Mouse (Mus musculus): ENCODE measurements around the gene Tomm70a. TPM values are rescaled to one million over a fixed set of nuclear protein-coding genes. Genes with fewer than 3 reads are reported as not detected.
A peak's percentile ranks its signal among the peaks of the same experiment; 100 is the strongest.

Tomm70a gene
- polyA plus RNA-seq, 1 experiment from 2014 or later: 85.7 TPM

DNA sequence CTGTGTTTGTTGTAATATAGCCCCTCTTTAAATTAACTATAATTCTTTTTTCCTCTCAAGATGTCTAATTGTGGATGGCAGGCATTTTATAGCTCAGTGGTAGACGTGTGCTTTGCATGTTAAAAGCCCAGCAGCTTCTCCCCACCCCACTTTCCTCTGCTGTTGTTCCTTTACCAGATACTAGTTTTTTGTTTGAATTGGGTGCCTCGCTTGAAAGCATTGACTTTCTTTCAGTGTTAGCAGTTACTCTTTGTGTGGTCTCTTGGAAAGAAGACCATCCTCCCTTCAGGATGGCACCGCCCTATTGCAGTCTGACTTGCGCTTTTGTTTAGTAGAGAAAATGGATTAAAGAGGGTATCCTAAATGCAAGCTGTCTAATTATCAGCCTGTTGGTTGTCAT lies 10.0 kb downstream of the Tomm70a start:
- no peak overlapping the region for H3K4me3 ChIP-seq (ENCODE audit: low read depth, low read length)
- WGBS: 20% methylated on average over 4 of the region's 4 CpGs
- no peak overlapping the region for H3K27ac ChIP-seq (ENCODE audit: low read depth, low read length)
- peak; percentile 36; the same call in 1 of the 2 replicates for ATAC-seq (ENCODE audit: low read depth)
- no peak overlapping the region for H3K9ac ChIP-seq (replicated peaks; ENCODE audit: low read depth, low read length)
- peaks cover 7% of the 10 kb centered on the region; the same call in 1 of the 2 replicates for H3K4me1 ChIP-seq (ENCODE audit: control insufficient read depth, insufficient read depth, low read length)
- no peaks in the 10 kb centered on the region for H3K9me3 ChIP-seq (ENCODE audit: control insufficient read depth, low read length)
- H3K36me3 ChIP-seq (ENCODE audit: control insufficient read depth, insufficient read depth, low read length): 0 out of 2 replicates have a peak, but pooled peaks cover 3% of the 10 kb centered on the region
- H3K4me2 ChIP-seq (ENCODE audit: low read depth, low read length): no peak overlapping the region
- no peaks in the 10 kb centered on the region for H3K27me3 ChIP-seq (ENCODE audit: control insufficient read depth, insufficient read depth, low read length)

DNA sequence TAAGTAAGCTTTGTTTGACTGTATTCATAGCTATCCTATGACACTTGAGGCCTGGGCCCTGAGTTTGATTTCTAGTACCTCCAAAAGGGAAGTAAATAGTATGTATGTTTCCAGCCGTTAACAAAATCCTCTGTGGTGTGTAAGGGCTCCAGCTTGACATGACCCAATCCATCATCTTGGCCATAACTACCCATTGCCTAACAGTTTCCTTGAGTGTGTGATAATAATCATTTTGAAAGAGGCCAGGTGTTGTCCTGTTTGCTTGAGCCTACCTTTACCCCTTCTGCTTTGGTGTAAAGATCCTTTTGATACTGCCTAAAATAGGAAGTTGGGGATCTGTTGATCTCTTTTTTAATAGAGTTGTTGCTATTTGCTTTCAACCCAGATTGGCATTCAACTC lies 10.8 kb downstream of the Tomm70a start:
- no peak overlapping the region for H3K4me3 ChIP-seq (ENCODE audit: low read depth, low read length)
- H3K27me3 ChIP-seq (ENCODE audit: control insufficient read depth, insufficient read depth, low read length): no peaks in the 10 kb centered on the region

DNA sequence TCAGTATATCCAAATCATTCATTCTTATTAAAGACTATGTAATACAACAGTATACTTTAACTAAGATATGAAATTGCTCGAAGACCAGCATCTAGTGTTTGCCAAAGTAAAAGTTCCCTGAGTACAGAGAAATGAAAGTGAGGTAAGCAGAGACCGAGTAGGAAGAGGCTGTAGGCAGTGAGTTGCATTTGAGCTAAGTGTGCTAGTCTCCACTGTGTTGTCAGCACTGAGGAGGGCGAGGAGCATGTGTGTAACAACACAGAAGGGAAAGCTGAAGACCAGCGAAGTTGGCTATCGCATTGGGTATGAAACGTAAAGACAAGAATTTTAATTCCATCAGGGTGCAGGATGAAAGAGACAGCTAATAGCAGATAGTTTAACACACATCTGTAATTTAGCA lies 12.1 kb downstream of the Tomm70a start:
- Histone ChIP-seq H3K4me1 (ENCODE audit: control insufficient read depth, insufficient read depth, low read length) (peaks cover 7% of the 10 kb centered on the region; the same call in 1 of the 2 replicates), H3K9me3 (ENCODE audit: control insufficient read depth, low read length) (no peaks in the 10 kb centered on the region), H3K9ac (replicated peaks; ENCODE audit: low read depth, low read length) (no peak overlapping the region), H3K4me3 (ENCODE audit: low read depth, low read length) (no peak overlapping the region), H3K36me3 (ENCODE audit: control insufficient read depth, insufficient read depth, low read length) (peaks cover 13% of the 10 kb centered on the region; the same call in 1 of the 2 replicates), H3K4me2 (ENCODE audit: low read depth, low read length) (no peak overlapping the region), H3K27ac (ENCODE audit: low read depth, low read length) (no peak overlapping the region), H3K27me3 (ENCODE audit: control insufficient read depth, insufficient read depth, low read length) (no peaks in the 10 kb centered on the region)
- no peak for ATAC-seq (ENCODE audit: low read depth)
- WGBS: 94% methylated on average over 6 of the region's 6 CpGs

More for the DNA sequence above, 10.8 kb downstream of the Tomm70a start:
- no peak overlapping the region for H3K9ac ChIP-seq (replicated peaks; ENCODE audit: low read depth, low read length)
- no peak for ATAC-seq (ENCODE audit: low read depth)
- no peak overlapping the region for H3K27ac ChIP-seq (ENCODE audit: low read depth, low read length)
- peaks cover 7% of the 10 kb centered on the region; the same call in 1 of the 2 replicates for H3K4me1 ChIP-seq (ENCODE audit: control insufficient read depth, insufficient read depth, low read length)
- peaks cover 9% of the 10 kb centered on the region; the same call in 1 of the 2 replicates for H3K36me3 ChIP-seq (ENCODE audit: control insufficient read depth, insufficient read depth, low read length)
- 68% methylated on average over 1 of the region's 1 CpGs for WGBS
- no peak overlapping the region for H3K4me2 ChIP-seq (ENCODE audit: low read depth, low read length)
- no peaks in the 10 kb centered on the region for H3K9me3 ChIP-seq (ENCODE audit: control insufficient read depth, low read length)

DNA sequence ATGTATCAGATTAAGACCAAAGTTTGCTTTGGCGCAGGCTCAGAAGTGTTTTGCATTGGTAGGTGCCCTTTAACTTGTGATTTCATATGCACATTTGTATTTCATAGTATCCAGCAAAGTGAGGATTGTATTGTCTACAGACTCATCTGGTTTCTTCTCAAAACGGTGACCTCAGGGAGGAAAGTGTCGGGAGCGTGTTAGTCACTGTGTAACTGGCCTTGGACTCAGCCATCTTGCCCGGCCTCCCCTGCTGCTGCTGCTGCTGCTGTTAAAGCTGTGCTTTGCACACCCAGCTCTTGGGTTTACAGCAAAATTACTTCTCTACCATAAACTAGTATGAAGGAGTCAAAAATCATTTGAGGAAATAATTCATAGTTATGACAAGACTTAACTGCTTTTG lies 23.2 kb downstream of the Tomm70a start:
- 93% methylated on average over 5 of the region's 5 CpGs for WGBS
- ATAC-seq (ENCODE audit: low read depth): no peak
- Histone ChIP-seq H3K9me3 (ENCODE audit: control insufficient read depth, low read length) (no peaks in the 10 kb centered on the region), H3K4me1 (ENCODE audit: control insufficient read depth, insufficient read depth, low read length) (no peaks in the 10 kb centered on the region), H3K27me3 (ENCODE audit: control insufficient read depth, insufficient read depth, low read length) (no peaks in the 10 kb centered on the region), H3K9ac (replicated peaks; ENCODE audit: low read depth, low read length) (no peak overlapping the region), H3K4me2 (ENCODE audit: low read depth, low read length) (no peak overlapping the region), H3K36me3 (ENCODE audit: control insufficient read depth, insufficient read depth, low read length) (peaks cover 30% of the 10 kb centered on the region), H3K4me3 (ENCODE audit: low read depth, low read length) (no peak overlapping the region), H3K27ac (ENCODE audit: low read depth, low read length) (no peak overlapping the region)

DNA sequence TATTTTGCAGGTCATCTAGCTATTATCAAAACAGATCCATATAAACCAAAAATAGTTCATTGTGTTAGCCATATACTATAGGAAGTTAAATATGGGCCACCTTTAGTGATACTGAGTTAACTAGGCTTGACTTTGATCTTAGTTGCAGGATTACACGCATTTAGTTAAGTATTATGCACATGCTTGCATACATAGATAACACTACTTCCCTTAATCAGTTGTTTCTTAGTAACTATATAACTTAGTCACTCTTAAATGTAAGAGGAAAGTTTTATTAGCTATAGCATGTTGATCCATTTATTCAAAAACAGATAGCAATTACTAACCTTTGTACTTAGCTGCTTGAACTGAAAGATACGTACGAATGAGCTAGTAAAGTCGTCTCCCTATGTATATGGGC lies 29.9 kb downstream of the Tomm70a start:
- peaks cover 33% of the 10 kb centered on the region for H3K36me3 ChIP-seq (ENCODE audit: control insufficient read depth, insufficient read depth, low read length)
- WGBS: 94% methylated on average over 4 of the region's 4 CpGs

DNA sequence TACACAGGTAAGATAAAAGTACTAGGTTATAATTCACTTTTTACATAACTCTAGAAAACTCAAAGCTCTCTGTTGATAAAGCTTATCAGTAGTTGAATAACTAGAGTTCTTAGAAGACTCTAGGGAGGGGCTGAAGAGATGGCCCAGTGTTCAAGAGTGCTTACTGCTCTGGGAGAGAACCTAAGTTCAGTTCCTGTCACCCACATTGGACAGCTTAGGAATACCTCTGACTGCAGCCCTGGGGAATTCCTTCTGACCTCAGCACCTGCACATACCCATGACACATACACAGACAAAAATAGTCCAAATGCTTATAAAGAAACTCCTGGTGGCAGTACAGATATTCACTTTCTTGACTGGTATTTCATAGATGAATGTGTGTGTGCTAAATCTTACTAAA lies 34.4 kb downstream of the Tomm70a start:
- Histone ChIP-seq H3K4me3 (ENCODE audit: low read depth, low read length) (no peak overlapping the region), H3K4me1 (ENCODE audit: control insufficient read depth, insufficient read depth, low read length) (no peaks in the 10 kb centered on the region), H3K36me3 (ENCODE audit: control insufficient read depth, insufficient read depth, low read length) (peaks cover 22% of the 10 kb centered on the region), H3K9ac (replicated peaks; ENCODE audit: low read depth, low read length) (no peak overlapping the region), H3K9me3 (ENCODE audit: control insufficient read depth, low read length) (no peaks in the 10 kb centered on the region), H3K27ac (ENCODE audit: low read depth, low read length) (no peak overlapping the region), H3K4me2 (ENCODE audit: low read depth, low read length) (no peak overlapping the region), H3K27me3 (ENCODE audit: control insufficient read depth, insufficient read depth, low read length) (no peaks in the 10 kb centered on the region)
- ATAC-seq (ENCODE audit: low read depth): no peak

More for the DNA sequence above, 29.9 kb downstream of the Tomm70a start:
- no peak overlapping the region for H3K4me3 ChIP-seq (ENCODE audit: low read depth, low read length)
- no peak for ATAC-seq (ENCODE audit: low read depth)
- no peak overlapping the region for H3K27ac ChIP-seq (ENCODE audit: low read depth, low read length)
- no peaks in the 10 kb centered on the region for H3K27me3 ChIP-seq (ENCODE audit: control insufficient read depth, insufficient read depth, low read length)
- H3K4me2 ChIP-seq (ENCODE audit: low read depth, low read length): no peak overlapping the region
- H3K9me3 ChIP-seq (ENCODE audit: control insufficient read depth, low read length): no peaks in the 10 kb centered on the region
- no peaks in the 10 kb centered on the region for H3K4me1 ChIP-seq (ENCODE audit: control insufficient read depth, insufficient read depth, low read length)
- no peak overlapping the region for H3K9ac ChIP-seq (replicated peaks; ENCODE audit: low read depth, low read length)

DNA sequence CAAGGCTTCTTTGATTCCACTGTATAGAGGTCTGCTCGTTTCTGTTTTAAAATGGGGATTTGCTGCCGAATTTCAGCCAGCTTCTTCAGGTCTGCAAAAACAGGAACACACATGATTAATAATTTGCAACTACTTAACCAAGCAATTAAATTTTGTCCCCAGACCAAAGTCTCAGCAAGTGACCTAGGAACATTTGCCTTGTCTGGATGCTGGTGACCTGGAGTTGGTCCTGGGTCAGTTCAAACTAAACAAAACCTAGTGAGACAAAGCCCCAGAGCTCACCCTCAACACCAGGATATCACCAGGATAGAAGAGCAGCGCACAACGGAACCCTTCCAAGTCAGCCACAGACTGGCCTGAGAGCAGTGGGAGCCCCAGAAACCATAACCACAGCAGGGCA lies 35.6 kb downstream of the Tomm70a start:
- no peak overlapping the region for H3K9ac ChIP-seq (replicated peaks; ENCODE audit: low read depth, low read length)
- no peak overlapping the region for H3K4me2 ChIP-seq (ENCODE audit: low read depth, low read length)
- H3K27ac ChIP-seq (ENCODE audit: low read depth, low read length): no peak overlapping the region
- peaks cover 27% of the 10 kb centered on the region for H3K36me3 ChIP-seq (ENCODE audit: control insufficient read depth, insufficient read depth, low read length)
- no peaks in the 10 kb centered on the region for H3K27me3 ChIP-seq (ENCODE audit: control insufficient read depth, insufficient read depth, low read length)
- ATAC-seq (ENCODE audit: low read depth): no peak
- H3K4me1 ChIP-seq (ENCODE audit: control insufficient read depth, insufficient read depth, low read length): no peaks in the 10 kb centered on the region
- H3K9me3 ChIP-seq (ENCODE audit: control insufficient read depth, low read length): no peaks in the 10 kb centered on the region
- 94% methylated on average over 4 of the region's 4 CpGs for WGBS
- H3K4me3 ChIP-seq (ENCODE audit: low read depth, low read length): no peak overlapping the region

DNA sequence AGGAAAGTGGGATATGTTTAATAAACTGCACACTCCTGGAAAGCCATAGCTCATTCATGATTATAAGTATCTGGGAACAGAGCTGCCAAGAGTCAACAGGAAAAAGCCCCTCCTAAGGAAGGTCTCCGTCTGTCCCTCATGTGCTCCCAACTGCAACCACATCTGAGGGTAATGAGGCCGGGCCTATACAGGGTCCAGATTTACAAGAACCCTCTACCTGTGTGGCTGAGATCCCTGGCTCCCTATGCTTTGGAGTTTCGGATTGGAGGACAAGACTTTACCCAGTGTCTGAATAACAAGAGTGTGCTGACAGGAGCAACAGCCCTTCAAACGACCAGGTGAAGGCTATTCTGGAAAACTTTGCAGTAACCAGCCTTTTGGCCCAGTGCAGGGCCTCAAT lies 36.2 kb downstream of the Tomm70a start:
- H3K36me3 ChIP-seq (ENCODE audit: control insufficient read depth, insufficient read depth, low read length): peaks cover 27% of the 10 kb centered on the region
- H3K4me3 ChIP-seq (ENCODE audit: low read depth, low read length): no peak overlapping the region
- H3K9me3 ChIP-seq (ENCODE audit: control insufficient read depth, low read length): no peaks in the 10 kb centered on the region
- no peak overlapping the region for H3K9ac ChIP-seq (replicated peaks; ENCODE audit: low read depth, low read length)
- H3K4me2 ChIP-seq (ENCODE audit: low read depth, low read length): no peak overlapping the region
- no peaks in the 10 kb centered on the region for H3K4me1 ChIP-seq (ENCODE audit: control insufficient read depth, insufficient read depth, low read length)
- ATAC-seq (ENCODE audit: low read depth): no peak
- WGBS: 89% methylated on average over 4 of the region's 4 CpGs
- no peaks in the 10 kb centered on the region for H3K27me3 ChIP-seq (ENCODE audit: control insufficient read depth, insufficient read depth, low read length)
- no peak overlapping the region for H3K27ac ChIP-seq (ENCODE audit: low read depth, low read length)

DNA sequence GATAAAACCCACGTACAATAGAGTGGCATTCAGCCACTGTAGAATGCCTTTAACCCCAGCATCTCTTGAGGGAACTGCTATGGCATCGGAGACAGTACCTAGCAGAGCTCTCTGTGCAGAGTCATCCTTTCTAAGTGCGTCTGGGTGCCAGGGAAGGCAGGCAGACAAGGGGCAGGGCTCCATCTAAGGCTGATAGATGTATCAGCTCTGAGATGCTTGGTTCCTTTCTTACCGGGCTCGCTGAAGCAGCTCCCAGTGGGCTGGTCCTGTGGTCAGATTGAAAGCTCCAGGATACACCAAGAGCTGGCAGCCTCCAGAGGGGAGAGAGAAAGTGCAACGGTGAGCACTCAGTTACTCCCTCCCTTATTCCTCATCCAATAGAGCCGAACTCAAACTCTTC lies 38.3 kb downstream of the Tomm70a start:
- WGBS: 68% methylated on average over 7 of the region's 7 CpGs
- ATAC-seq (ENCODE audit: low read depth): peak; percentile 33; the same call in 1 of the 2 replicates
- H3K9ac ChIP-seq (replicated peaks; ENCODE audit: low read depth, low read length): no peak overlapping the region
- no peak overlapping the region for H3K4me3 ChIP-seq (ENCODE audit: low read depth, low read length)
- peaks cover 20% of the 10 kb centered on the region for H3K36me3 ChIP-seq (ENCODE audit: control insufficient read depth, insufficient read depth, low read length)
- no peak overlapping the region for H3K4me2 ChIP-seq (ENCODE audit: low read depth, low read length)
- H3K9me3 ChIP-seq (ENCODE audit: control insufficient read depth, low read length): no peaks in the 10 kb centered on the region
- no peak overlapping the region for H3K27ac ChIP-seq (ENCODE audit: low read depth, low read length)
- no peaks in the 10 kb centered on the region for H3K27me3 ChIP-seq (ENCODE audit: control insufficient read depth, insufficient read depth, low read length)
- H3K4me1 ChIP-seq (ENCODE audit: control insufficient read depth, insufficient read depth, low read length): no peaks in the 10 kb centered on the region

All from neural tube, embryonic 14.5 days (tissue).